Mouse (Mus musculus) cerebellum, postnatal 10 days (tissue): ENCODE data around the gene Jsrp1.

Source experiments
- DNase-seq, 2 experiments: peaks; one replicate each; pipeline ENCODE4 v3.0.0; 2021; ENCODE audit warnings: mixed read lengths in 2 of 2

Jsrp1 gene

DNA sequence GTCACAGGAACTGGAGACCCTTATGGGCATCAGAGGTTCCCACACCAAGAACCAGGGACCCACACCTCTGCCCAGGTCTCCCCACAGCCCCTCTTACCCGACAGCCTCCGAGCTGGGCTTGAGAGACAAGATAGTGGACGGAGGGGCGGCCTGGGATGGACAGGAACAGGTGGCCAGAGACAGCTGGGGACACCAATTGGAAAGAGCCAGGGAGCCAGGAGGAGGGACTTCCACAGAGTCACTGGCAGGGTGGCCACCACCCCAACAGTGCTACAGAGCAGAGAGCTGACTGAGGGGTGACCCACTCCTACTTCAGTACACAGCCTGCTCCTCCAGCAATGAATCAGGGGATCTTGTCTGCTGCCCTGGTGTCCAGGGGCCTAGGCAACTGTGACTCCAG, at the start of gene Jsrp1:
Jsrp1 (minus strand) TSS at position 133 of the 400 bp plus-strand sequence.
- DNase-seq = no peak

DNA sequence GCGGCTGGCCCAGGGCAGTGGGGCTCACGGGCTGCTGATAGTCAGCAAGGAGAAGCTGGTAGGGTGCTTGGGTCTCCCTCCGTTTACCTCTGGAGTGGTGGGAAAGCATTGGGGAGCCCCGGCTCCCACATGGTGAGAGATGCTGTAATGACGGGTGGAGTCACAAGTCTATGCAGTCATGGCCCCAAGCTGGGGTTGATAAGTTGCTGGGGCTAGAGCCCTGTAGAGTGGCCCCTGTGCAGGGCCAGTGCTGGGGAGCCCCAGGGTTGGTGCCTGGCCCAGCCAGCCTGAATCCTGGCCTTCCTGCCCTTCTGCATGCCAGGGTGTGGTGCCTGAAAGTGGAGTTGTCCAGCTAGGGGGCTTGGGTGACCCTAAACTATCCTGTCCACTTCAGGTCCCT, 49.0 kb upstream of the Jsrp1 start:
- no peak for DNase-seq

DNA sequence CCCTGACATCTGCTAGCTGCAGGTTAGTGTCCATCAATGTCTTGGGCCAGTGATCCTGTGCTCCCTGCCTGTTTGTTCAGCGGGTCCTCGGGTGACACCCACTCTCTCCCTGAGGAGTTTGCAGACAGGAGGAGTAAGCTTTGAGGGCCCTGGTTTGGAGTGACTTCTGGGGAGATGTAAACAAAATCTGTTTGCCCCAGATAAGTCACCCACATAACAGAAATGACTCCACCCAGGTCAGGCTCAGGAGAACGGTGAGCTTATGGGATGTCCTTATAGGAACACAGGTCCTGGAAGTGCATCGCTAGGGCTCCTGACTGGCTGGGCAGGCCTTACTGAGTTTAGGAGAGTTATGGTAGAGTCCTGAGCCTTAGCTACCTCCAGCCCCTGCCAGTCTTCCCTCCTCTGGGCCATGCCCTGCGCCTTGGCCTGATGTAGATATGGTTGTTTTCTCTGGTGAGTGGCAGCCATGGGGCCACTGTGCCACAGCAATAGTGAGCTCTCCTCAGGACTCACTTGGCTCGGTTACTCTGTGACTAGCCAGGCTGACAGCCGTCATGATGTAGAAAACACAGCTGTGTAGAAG, 45.1 kb upstream of the Jsrp1 start:
- no peak for DNase-seq

DNA sequence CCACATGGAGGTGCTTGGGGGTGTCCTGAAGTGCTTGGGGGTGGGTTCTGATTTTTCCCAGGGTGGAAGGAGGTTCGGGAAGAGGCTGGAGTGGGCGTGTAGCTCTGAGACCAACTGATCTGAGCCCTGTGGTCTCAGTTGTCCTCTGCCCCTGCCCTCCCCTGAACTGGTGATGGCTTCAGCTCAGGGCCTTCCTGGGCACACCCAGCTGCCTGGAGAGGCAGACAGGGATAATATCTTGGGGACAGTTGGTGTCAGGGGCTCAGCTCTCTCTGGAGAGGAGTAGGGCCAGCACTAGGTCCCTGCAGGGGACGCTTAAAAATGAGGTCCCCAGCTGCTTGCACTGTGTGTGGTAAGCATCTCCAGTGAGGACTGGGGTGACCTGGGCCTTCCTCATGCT, 44.5 kb upstream of the Jsrp1 start:
- DNase-seq = no peak

DNA sequence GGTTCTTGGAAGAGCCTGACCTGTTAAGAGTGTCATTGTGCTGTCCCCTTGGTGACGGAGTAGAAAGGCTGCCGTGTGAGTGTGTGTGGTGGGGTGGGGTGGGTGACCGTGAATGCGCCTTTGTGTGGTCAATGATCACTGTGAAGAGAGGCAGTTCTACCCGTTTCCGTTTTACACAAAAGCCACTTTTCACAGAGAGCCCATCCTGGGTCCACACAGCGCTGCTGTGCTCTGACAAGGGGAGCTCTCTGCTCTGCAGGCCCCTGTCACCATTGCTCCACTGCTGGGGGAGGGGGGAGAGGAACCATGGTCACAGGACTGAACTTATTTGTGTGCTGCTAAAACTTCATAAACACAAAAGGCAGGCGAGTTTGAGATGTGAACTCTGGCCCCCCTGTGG, 44.1 kb upstream of the Jsrp1 start:
- no peak for DNase-seq

DNA sequence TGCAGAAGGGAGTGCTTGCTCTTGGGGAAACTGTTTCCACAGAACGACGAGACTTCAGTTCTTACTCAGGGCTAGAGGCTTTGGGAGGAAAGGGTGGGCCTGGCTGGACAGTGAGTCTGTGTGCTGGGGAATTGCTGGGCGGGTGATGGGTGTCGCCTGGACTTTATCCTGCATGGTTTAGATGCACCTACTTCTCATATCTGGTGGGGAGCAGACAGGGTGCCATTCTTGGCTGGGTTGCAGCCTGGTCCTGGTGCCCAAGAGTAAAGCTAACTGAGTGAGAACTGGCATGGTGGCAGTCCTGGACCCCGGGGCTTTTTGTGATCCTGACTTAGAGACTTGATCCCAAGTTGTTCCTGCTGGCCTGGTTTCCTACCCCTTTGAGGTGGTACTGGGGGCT, 43.6 kb upstream of the Jsrp1 start:
- DNase-seq = no peak

DNA sequence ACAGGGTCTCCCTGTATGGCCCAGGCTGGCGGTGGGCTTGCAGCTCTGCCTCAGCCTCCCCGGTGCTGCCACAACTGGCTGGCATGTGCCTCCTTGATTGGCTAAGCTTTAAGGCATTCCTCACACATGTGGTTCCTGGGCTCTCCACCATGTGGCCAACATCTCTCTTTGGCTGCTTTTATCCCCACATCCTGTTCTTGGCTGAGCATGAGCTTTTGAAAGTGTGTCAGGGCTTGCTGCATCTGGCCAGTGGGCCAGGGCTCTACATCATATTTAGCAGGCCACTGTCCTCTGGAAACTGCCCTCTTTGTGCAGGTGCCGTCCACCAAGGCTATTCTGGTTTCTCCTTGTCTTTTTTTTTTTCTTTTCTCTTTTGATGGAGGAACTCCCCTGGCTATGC, 43.0 kb upstream of the Jsrp1 start:
- DNase-seq = no peak

DNA sequence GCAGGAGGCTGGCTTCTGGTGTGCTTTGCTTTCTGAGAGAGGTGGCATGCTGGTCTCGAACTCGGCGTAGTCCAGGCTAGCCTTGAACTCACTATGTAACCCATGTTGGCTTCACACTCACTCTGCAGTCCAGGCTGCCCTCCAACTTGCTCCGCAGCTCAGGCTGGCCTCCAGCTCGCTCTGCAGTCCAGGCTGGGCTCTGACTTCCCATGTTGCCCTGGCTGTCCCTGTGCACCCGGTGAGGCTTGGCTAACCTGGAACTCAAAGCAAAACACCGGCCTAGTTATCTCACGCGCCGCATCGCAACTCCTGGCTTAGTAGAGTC, 42.4 kb upstream of the Jsrp1 start:
- peak in 1 of 2 experiments; percentile 56 for DNase-seq

DNA sequence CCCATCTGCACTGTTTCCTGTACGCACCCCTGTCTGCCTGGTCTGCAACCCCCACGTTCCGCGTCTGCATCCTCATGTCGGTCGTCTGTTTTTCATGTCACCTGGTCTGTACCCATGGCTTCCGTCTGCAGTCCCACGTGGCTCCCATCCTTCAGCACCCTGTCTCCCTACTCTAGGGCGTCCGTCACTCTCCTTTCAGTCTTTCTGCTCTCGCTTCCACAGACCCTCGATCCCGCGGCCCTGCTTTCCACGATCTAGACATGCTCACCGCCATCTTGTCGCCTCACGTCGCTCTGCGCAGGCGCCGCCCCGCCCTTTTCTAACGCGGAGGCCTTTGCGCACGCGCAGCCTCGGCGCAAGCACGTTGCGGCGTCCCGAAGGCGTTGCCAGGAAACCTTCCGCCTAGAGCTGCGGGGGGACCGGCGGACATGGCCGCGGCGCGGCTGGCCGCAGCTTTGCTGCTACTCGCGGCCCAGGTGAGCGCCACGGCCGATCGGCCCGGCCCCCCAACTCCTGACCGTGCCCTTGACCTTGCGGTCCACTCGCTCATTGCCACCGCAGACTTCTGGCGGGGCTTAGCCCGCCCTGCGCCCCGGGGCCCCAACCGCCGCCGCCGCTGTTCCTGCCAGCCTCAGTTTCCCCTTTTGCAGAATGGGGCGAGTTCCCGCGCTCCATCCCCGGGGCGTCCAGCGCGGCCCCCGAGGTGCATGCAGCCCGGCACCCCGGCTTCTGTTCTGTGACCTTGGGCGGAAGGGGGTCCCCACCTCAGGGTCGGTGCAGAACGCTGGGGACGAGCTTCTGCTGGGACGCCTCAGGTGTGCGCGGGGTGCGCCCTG, 41.8 kb upstream of the Jsrp1 start, which contains the start of the genes Lsm7 and Sppl2b:
Lsm7 (minus strand) TSS at position 297 of the 836 bp plus-strand sequence.
Sppl2b (plus strand) TSS at position 363 of the 836 bp plus-strand sequence.
- peak; percentile 99 for DNase-seq

DNA sequence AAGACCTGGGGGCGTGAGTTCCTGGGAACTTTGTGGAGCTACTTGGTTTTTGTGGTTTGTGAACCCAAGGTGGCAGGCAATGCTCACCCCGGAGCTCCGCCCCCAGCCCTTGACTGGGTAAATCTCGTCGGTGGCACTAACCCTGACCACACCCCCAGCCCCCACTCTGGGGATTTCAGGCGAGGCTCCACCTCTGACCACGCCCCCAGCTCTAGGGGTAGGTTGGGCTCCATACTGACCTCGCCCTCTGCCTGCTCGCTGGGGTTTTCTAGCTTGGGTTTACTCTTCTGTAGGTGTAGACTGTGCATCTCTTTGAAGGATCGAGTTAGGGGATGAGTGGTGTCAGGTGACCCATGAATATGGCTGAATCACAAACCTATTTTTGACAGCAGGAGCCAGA, 35.3 kb upstream of the Jsrp1 start:
- DNase-seq = peak in 1 of 2 experiments; percentile 51

DNA sequence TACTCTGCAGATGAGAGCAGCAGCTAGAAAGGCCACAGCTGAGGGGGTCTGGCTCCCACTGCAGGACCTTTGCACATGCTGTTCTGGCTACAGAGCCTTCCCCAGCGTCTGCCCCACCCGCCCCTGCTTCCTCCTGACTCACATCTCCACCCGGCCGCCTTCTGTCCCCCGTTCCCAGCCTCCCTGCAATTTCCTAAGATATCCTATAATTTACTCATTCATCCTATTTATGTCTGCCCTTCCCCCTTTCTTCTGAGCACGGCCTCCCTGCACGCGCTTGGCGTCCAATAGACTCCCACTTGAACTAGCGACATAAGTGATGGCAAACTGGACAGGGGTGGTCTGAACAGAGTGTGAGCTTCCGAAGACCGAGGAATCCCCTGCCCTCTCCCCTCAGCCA, 32.4 kb upstream of the Jsrp1 start:
- no peak for DNase-seq

DNA sequence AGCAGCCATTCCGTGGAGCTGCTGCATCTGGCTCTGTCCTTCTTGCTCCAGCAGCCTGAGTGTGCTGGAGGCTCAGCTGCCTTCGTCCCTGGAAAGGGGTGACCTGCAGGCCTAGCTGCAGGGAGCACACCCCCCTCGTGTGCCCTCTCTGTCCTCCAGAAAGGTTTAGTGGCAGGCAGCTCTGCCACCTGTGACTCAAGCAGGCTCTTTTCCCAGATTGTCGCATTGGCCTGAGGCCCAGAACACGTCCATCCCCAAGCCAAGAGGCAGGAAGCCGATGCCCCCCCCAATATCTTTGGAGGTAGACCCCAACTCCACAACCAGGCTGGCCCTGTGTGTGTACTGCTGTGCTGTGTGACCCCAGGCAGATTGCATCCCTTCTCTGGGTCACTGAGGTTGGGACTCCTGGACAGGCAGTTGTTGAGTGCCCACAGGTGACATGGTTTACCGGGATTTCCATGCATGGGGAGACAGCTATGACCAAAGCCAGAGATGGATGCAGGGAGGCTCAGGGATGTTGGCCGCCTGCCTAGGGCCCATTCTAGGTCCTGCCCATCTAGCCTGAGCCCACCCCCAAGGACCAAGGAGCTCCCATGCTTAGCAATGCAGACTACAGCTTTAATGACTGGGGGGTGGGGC, 31.9 kb upstream of the Jsrp1 start:
- DNase-seq = peak; percentile 86

DNA sequence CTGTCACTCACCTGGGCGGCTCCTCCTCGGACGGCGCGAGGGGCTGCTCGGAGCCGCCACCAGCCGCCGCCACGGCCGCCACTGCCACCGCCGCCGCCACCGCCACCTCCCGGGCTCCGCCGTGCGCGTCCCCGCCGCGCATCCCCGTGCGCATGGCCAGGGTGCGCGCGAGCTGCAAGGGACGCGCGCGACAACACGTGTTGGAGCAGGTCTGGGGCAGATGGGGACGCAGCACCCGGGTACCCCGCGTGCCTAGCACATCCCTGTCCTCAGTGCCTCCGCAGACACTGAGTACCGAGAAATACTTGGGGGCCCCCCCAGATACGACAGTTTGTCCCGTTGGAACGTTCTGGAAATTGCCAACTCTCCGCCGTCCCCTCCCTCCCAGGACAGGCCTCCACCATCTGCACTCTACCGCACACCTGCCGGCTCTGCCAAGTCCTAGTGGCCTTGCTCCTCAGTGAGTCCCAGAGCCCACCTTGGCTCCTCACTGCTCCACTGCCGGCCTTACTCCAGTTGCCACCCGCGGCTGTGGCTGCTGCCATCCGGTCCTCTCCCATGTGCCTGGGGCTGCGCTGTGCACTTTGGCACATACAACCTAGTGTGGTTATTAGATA, 30.7 kb upstream of the Jsrp1 start, which contains the start of gene Lingo3:
Lingo3 (minus strand) TSS at position 109 of the 617 bp plus-strand sequence.
- DNase-seq = peak; percentile 82 to 85

DNA sequence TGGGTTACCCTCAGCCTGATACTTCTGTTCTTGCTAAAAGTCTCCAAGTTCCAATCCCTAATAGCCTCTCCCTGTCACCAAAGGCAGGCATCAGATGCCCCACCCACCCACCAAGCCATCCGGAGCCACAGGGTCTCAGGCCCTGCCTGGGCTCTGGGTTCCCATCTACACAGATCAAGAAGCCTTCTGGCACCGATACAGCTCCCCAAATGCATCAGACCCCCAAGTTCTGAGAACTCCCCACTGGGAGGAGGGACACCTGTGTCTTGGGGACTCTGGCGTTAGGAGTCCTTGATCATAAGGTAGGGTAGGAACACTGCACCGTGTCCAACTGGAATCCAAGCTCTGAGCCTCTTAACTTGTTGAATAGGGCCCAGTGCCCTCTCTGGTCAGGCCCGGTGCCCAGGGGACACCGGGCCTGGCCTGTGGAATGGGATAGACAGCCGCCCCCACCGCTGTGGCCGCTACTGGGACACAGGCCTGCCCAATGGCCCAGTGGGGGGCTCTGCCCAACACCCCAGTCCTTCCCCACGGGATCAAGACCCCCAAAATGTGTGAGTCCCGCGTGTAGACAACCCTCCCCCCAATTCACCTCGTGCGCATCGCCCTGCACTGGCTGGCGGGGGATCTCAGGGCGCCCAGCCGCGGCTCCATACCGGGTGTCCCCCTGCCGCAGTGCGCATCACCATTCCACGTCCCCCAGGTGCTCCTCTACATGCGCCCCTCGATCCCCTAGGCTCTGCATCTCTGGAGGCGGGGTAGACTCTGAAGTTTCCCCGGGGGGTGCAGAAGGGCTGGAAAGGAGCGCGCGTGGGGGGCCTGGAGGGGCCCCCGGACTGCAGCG, 30.0 kb upstream of the Jsrp1 start:
- DNase-seq = peak in 1 of 2 experiments; percentile 39

DNA sequence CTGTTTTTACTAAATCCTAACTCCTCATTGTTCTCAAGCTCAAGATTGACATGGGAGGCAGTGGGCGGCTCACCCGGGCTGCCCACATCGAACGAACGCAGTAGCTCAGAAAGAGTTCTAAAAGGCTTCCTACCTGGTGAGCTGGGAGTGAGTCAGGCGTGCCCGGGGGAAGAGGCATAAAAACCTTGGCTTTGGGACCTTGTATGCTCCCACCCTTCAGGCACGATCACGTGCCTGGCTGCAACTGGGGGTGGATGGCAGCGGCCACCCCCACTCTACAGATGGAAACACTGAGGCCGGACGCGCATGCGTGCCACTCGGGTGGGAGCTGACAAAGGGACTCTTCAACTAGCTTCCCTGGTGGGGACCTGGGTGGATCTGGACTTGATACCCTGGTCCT, 29.0 kb upstream of the Jsrp1 start:
- no peak for DNase-seq

DNA sequence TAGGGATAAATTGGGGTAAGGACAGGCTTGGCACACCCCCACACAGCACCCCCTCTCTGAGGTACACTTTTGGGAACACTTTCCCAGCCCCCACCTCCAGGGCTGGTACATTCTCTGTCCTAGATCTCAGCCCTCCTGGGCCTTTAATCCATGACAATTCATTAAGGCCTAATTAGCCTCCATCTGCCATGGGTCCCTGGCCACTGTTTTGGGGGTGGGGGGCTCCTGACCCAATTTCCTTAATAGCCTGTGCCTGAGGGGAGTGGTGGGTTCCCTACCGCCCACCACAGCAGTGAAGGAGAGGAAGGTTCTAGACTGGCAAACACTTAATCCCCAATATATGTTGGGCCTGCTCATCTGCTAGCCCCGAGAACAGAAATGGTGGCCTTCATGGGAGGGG, 28.4 kb upstream of the Jsrp1 start:
- no peak for DNase-seq

DNA sequence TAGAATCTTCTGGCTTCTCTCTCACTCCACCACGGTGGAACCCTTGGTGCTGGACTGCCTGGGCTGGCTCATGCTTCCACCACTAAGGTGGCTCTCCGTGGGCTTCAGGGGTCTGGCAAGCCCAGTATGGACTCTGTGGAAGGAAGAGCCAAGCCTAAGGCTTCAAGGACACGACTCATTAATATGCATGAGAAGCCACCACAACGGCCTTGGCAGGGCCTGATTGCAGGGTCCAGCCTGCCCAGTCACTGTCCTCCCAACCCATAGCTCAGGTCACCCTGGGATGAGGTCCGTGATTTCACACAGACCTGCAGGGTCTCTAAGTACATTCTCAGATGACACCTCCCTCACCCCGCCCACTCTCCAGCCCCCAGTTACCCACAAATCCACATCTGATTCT, 26.6 kb upstream of the Jsrp1 start:
- no peak for DNase-seq

DNA sequence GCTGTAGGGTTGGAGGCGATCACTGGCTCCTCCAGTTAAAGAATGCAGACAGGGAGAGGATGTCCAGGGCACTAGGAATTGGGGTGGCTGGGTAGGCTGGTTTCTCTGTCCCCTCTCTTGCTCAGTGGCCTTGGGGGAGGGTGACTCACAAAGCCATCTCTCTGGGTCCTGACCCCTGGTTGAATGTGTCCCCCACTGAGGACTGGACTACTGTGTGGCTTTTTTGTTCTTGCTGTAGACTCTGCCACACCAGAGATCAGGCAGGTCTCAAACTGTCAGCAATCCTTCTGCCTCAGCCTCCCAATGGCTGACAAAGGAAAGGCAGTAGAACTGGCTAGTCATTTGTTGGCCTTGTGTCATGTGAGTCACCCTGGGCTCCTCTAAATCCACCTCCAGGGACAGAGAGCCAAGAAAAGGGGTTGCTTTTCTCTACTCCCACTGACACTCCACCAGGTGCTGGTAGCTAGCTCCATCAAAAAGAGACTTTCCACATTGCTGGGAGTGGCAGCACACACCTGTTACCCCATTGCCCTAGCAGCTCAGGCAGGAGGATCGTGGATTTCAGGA, 25.1 kb upstream of the Jsrp1 start:
- no peak for DNase-seq

DNA sequence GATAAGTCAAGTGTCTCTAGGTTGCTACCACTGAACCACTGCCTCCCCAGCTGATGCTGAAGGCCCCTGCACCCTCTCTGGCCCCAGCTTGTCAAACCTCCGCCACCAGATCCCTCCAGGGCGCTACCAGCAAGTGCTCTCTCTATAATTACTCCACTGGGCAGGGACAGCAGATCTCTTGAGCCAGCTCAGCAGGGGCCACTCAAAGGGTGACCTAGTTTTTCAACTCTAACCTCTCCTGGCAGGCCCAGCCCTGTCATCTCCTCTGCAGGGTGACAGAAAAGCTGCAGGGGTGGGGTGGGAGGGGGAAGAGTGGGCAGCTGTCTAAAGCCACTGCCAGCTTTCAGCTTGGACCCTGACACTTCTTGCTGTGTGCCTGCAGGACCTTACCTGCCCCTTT, 24.5 kb upstream of the Jsrp1 start:
- DNase-seq = no peak

DNA sequence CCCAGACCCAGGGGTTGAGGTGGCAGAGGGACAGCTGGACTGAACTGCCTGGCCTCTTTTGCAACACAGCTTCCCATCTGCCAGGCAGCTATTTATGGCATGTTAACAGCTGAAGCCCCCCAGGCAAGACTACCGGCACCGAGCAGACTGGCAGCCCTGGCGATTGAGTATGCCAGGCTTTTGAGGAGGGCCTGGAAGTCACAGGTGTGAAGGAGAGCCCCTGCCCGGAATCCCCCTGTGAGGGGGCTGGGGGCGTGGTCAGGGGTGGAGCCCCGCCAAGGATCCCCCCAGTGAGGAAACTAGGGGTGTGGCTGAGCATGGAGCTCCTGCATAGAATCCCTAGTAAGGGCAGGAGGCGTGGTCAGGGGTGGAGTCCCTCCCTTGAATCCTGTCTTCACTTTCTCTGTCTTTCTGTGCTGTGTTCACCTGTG, 23.7 kb upstream of the Jsrp1 start:
- peak; percentile 85 for DNase-seq

DNA sequence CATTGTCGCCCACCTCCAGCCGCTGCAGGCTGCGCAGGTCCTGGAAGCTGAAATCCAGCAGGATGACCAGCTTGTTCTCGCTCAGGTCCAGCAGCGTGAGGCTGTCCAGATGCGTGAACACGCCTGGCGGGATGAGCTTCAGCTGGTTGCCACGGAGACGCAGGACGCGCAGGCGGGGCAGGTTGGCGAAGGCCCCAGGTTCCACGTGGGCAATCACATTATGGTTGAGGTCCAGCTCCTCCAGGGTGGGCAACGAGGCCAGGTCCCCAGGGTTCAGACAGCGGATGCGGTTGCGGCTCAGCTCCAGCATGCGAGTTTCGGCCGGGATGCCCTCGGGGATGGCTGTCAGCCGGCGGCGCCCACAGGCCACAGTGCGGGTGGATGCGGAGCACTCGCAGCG, 22.3 kb upstream of the Jsrp1 start:
- DNase-seq = peak; percentile 60 to 62

DNA sequence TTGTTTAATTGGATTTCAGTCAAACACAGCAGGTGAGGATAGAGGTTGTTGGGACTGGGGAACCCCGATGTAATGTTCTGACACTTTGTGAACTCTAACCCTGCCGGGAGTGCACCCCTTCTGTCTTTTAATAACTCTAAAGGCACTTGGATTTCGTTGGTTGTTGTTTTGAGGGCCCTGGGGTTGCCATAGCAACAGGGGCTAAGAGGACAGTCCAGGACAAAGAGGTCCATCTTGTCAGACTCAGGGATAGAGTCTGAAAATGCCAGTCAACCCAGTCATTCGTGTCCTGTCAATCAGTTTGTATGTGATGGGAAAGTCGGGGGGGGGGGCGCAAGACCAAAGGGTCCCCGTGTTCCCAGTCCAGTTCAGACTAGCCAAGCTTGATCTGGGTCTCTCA, 19.5 kb upstream of the Jsrp1 start:
- DNase-seq = no peak
